Mouse (Mus musculus) cerebellum, adult 9-10 months (tissue): ENCODE results near the gene Trim44.

Experiments used
- DNase-seq: peaks from one replicate; pipeline ENCODE4 v3.0.0; 2022

The Trim44 gene

GRCm38 (mm10) chr2:102407363-102408184 is at the start of gene Trim44:
Gene Trim44, minus strand, starts transcription at chr2:102407828.
- no peak for DNase-seq

GRCm38 (mm10) chr2:102455126-102455525 is 47.5 kb upstream of the Trim44 start:
- DNase-seq = no peak

- DNase-seq = peak; percentile 78
Measured at GRCm38 (mm10) chr2:102453447-102453846, 45.8 kb upstream of the Trim44 start.

GRCm38 (mm10) chr2:102451671-102452549 is 44.3 kb upstream of the Trim44 start, which contains the start of gene Fjx1:
Gene Fjx1, minus strand, starts transcription at chr2:102452499.
- DNase-seq = peak; percentile 51

GRCm38 (mm10) chr2:102450761-102451670 is 43.4 kb upstream of the Trim44 start:
- peak; percentile 49 for DNase-seq

GRCm38 (mm10) chr2:102450248-102450760 is 42.7 kb upstream of the Trim44 start:
- peak; percentile 75 for DNase-seq

- peak; percentile 24 for DNase-seq
Measured at GRCm38 (mm10) chr2:102449630-102450247, 42.1 kb upstream of the Trim44 start.

- no peak for DNase-seq
Measured at GRCm38 (mm10) chr2:102449056-102449455, 41.4 kb upstream of the Trim44 start.

GRCm38 (mm10) chr2:102447831-102448230 is 40.2 kb upstream of the Trim44 start:
- no peak for DNase-seq

GRCm38 (mm10) chr2:102446851-102447250 is 39.2 kb upstream of the Trim44 start:
- DNase-seq = no peak

- DNase-seq = no peak
Measured at GRCm38 (mm10) chr2:102437357-102438030, 29.9 kb upstream of the Trim44 start.

GRCm38 (mm10) chr2:102433879-102434278 is 26.3 kb upstream of the Trim44 start:
- DNase-seq = no peak

- DNase-seq = no peak
Measured at GRCm38 (mm10) chr2:102431084-102431483, 23.5 kb upstream of the Trim44 start.

GRCm38 (mm10) chr2:102427974-102428373 is 20.3 kb upstream of the Trim44 start:
- no peak for DNase-seq

- DNase-seq = no peak
Measured at GRCm38 (mm10) chr2:102426434-102426833, 18.8 kb upstream of the Trim44 start.

- no peak for DNase-seq
Measured at GRCm38 (mm10) chr2:102416149-102416743, 8.6 kb upstream of the Trim44 start.

- DNase-seq = no peak
Measured at GRCm38 (mm10) chr2:102412738-102413137, 5.1 kb upstream of the Trim44 start.

- no peak for DNase-seq
Measured at GRCm38 (mm10) chr2:102410615-102411014, 3.0 kb upstream of the Trim44 start.

GRCm38 (mm10) chr2:102409741-102410140 is 2.1 kb upstream of the Trim44 start:
- no peak for DNase-seq
